Mouse (Mus musculus) G1E (cell line): ENCODE results near the gene Inpp5a.

Experiments
- CTCF ChIP-seq: IDR thresholded peaks from 2 replicates; pipeline ENCODE4 v1.5.1; 2012; ENCODE audit warnings: low read depth, low read length, inconsistent platforms, mixed read lengths
- GATA1 ChIP-seq: IDR thresholded peaks from 2 replicates; pipeline ENCODE4 v1.6.1; 2012; ENCODE audit warnings: borderline replicate concordance, low read length, inconsistent platforms, mixed read lengths
- GATA2 ChIP-seq: IDR thresholded peaks from 2 replicates; pipeline ENCODE4 v1.6.1; 2012; ENCODE audit warnings: low read depth, low read length, inconsistent platforms, borderline replicate concordance
- POLR2AphosphoS5 ChIP-seq: IDR thresholded peaks from 2 replicates; pipeline ENCODE4 v1.6.1; 2012; ENCODE audit warnings: low read depth, low read length, inconsistent platforms; ENCODE audit not compliant: insufficient replicate concordance
- TAL1 ChIP-seq: conservative IDR thresholded peaks from 2 replicates; pipeline ENCODE4 v1.6.1; 2012; ENCODE audit warnings: low read depth, low read length, inconsistent platforms, mixed read lengths

DNA sequence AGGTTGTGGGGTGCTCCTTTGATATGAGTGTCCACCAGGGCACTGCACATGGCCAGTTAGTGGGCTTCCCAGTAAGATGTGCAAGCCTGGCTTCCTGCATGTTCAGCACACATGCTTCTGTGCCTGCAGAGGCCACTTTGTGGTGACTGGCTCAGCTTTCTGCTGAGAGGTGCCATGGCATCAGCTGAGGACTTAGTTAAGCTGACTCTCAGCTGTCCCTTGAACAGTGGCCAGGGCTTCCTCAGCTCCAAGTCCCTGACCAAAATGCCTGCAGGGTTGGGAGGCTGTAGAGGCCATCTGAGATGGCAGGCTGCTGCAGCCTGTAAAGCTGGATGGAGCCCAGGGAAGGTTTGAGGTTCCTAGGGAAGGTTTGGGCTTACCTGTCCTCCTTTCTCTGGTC is 19.1 kb downstream of the Inpp5a start:
- TF ChIP-seq POLR2AphosphoS5 (no peak), CTCF (no peak), TAL1 (no peak), GATA1 (no peak), GATA2 (no peak)
